Mouse (Mus musculus): ENCODE data around the gene Trim56. TPM values are rescaled to one million over a fixed set of nuclear protein-coding genes. Genes with fewer than 3 reads are reported as not detected.

The Trim56 gene
- polyA plus RNA-seq, 1 experiment from 2014 or later: 7.8 TPM

GRCm38 (mm10) chr5:137074191-137074651 lies 41.8 kb downstream of the Trim56 start:
- Histone ChIP-seq H3K4me2 (replicated peaks) (no peak overlapping the region), H3K36me3 (no peaks in the 10 kb centered on the region), H3K4me1 (peaks cover 33% of the 10 kb centered on the region), H3K27me3 (no peaks in the 10 kb centered on the region), H3K9me3 (replicated peaks) (no peaks in the 10 kb centered on the region), H3K4me3 (replicated peaks) (no peak overlapping the region), H3K9ac (no peak overlapping the region), H3K27ac (replicated peaks) (peak overlapping the region; percentile 31; the same call in 1 of the 2 replicates)
- no peak for ATAC-seq (ENCODE audit: insufficient number of reproducible peaks, low FRiP score, low TSS enrichment, low read depth)
- WGBS: 22% methylated on average over 6 of the region's 6 CpGs

DNA sequence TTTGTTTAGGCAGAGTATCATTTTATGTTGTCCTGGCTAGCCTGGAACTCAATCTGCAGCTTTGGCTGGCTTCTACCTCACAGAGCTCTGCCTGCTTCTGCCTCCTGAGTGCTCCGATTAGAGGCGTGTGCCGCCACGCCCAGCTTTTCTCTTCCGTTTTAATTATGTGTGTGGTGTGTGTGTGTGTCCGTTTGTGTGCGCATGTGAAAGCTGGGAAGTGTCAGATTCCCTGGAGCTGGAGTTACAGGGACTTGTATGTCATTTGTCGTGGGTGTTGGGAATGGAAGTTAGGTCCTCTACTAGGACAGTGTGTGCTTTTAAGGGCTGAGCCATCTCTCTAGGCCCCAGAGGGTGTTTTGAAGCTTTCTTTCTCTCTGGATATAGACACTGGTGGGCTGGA lies 42.9 kb downstream of the Trim56 start:
- Histone ChIP-seq H3K4me1 (peaks cover 26% of the 10 kb centered on the region), H3K36me3 (no peaks in the 10 kb centered on the region), H3K27ac (replicated peaks) (peak overlapping the region; percentile 88; the same call in 1 of the 2 replicates), H3K9ac (no peak overlapping the region), H3K4me3 (replicated peaks) (no peak overlapping the region), H3K27me3 (no peaks in the 10 kb centered on the region), H3K4me2 (replicated peaks) (no peak overlapping the region), H3K9me3 (replicated peaks) (no peaks in the 10 kb centered on the region)
- ATAC-seq (ENCODE audit: insufficient number of reproducible peaks, low FRiP score, low TSS enrichment, low read depth): no peak
- WGBS: 90% methylated on average over 8 of the region's 8 CpGs

DNA sequence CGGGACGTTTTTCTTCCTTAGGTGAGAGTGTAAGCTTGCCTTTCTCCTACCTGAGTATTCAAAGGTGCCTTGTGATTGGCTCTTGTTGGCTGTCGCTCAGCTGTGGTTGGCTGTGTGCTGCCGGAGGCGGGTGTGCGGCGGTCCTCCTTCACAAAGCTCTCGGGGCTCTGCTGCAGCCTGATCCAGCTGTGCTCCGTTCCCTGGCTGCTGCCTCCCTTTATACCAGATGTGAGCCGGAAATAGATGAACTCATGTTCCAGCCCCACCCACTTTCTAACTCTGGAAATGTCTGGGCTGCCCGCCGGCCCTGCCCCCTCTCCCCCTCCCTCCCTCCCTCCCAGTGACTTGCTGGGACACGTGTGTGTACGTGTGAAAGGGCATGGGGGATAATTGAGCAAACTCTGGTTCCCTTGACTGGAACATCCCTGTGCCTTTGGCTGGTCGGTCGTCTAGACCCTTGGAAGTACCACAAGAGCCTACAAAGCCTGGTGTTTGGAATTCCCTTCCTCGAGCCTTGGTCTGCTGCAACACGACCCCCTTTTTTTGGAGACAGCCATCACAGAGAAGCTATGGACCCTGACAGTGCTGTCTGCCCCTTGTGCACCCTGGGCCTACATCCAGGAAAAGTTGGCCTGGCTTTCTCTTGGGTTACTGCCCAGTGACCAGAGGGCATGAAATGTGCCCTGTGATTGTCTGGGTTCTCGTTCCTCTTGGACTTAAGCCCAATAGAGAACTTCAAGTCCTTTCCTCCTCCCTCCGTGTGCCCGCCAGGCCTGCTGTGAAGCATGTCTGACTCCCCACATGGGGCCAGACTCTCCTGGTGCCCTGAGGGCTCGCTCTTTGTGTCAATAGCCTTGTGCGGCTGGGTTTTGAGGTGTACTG lies 43.7 kb downstream of the Trim56 start, which contains the start of gene Serpine1:
Serpine1 (minus strand) TSS at position 190 of the 882 bp plus-strand sequence.
- Histone ChIP-seq H3K4me3 (replicated peaks) (peak within 1 kb of the TSS; percentile 29), H3K27ac (replicated peaks) (peak within 1 kb of the TSS; percentile 88), H3K4me2 (replicated peaks) (peak within 1 kb of the TSS; percentile 50), H3K27me3 (no peaks in the 10 kb centered on the region), H3K36me3 (no peaks in the 10 kb centered on the region), H3K9me3 (replicated peaks) (no peaks in the 10 kb centered on the region), H3K9ac (no peak within 1 kb of the TSS), H3K4me1 (peaks cover 22% of the 10 kb centered on the region)
- ATAC-seq (ENCODE audit: insufficient number of reproducible peaks, low FRiP score, low TSS enrichment, low read depth): peak; percentile 92
- 12% methylated on average over 23 of the region's 23 CpGs for WGBS

DNA sequence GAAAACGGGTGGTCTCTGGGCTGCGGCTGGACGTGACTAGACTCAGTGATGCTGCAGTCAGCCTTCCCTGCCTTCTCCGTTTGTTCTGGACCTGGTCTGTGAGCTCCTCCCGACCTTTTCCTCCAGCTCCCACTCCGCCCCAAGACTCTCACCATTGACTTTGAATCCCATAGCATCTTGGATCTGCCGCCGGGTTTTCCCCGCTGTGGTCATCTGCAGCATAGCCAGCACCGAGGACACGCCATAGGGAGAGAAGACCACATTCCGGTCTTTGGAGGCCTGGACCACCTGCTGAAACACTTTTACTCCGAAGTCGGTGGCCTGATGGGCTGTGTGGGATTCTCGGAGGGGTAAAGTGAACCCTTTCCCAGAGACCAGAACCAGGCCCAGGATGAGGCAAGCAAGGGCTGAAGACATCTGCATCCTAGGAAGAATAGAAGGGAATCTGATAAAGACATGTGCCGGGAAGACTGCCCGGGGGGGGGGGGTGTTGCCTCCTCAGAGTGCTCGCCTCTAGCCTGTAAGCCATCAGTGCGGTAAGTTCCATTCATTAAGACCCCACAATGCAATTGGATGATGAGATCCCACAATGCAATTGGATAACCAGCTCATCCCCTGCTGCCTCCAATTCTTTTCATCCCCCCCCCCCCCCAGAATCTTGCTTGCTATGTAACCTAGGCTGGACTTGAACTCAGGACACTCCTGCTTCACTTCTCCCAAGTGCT lies 45.0 kb downstream of the Trim56 start:
- Histone ChIP-seq H3K4me2 (replicated peaks) (peak overlapping the region; percentile 50; the same call in 1 of the 2 replicates), H3K9ac (no peak overlapping the region)
- 87% methylated on average over 19 of the region's 19 CpGs for WGBS

GRCm38 (mm10) chr5:137068711-137069110 lies 47.3 kb downstream of the Trim56 start:
- Histone ChIP-seq H3K9me3 (replicated peaks) (no peaks in the 10 kb centered on the region), H3K4me3 (replicated peaks) (no peak overlapping the region), H3K36me3 (no peaks in the 10 kb centered on the region), H3K4me2 (replicated peaks) (no peak overlapping the region), H3K9ac (no peak overlapping the region), H3K27me3 (no peaks in the 10 kb centered on the region), H3K4me1 (peaks cover 16% of the 10 kb centered on the region), H3K27ac (replicated peaks) (no peak overlapping the region)
- ATAC-seq (ENCODE audit: insufficient number of reproducible peaks, low FRiP score, low TSS enrichment, low read depth): no peak
- WGBS: 73% methylated on average over 4 of the region's 4 CpGs

More for the DNA sequence above, 45.0 kb downstream of the Trim56 start:
- Histone ChIP-seq H3K4me3 (replicated peaks) (no peak overlapping the region), H3K27ac (replicated peaks) (no peak overlapping the region), H3K36me3 (no peaks in the 10 kb centered on the region), H3K27me3 (no peaks in the 10 kb centered on the region), H3K4me1 (peaks cover 22% of the 10 kb centered on the region), H3K9me3 (replicated peaks) (no peaks in the 10 kb centered on the region)
- no peak for ATAC-seq (ENCODE audit: insufficient number of reproducible peaks, low FRiP score, low TSS enrichment, low read depth)

- ATAC-seq (ENCODE audit: insufficient number of reproducible peaks, low FRiP score, low TSS enrichment, low read depth): no peak
- no peaks in the 10 kb centered on the region for H3K36me3 ChIP-seq
- H3K9me3 ChIP-seq (replicated peaks): no peaks in the 10 kb centered on the region
- H3K4me1 ChIP-seq: no peaks in the 10 kb centered on the region
- H3K4me3 ChIP-seq (replicated peaks): no peak overlapping the region
- no peak overlapping the region for H3K4me2 ChIP-seq (replicated peaks)
- WGBS: 69% methylated on average over 8 of the region's 8 CpGs
- no peaks in the 10 kb centered on the region for H3K27me3 ChIP-seq
- no peak overlapping the region for H3K9ac ChIP-seq
- H3K27ac ChIP-seq (replicated peaks): no peak overlapping the region
Observed at GRCm38 (mm10) chr5:137065923-137066322, 50.1 kb downstream of the Trim56 start.

- Histone ChIP-seq H3K9me3 (replicated peaks) (no peaks in the 10 kb centered on the region), H3K4me1 (no peaks in the 10 kb centered on the region), H3K4me3 (replicated peaks) (no peak overlapping the region), H3K36me3 (no peaks in the 10 kb centered on the region), H3K27ac (replicated peaks) (no peak overlapping the region), H3K4me2 (replicated peaks) (no peak overlapping the region), H3K27me3 (no peaks in the 10 kb centered on the region), H3K9ac (no peak overlapping the region)
- ATAC-seq (ENCODE audit: insufficient number of reproducible peaks, low FRiP score, low TSS enrichment, low read depth): no peak
- 49% methylated on average over 6 of the region's 6 CpGs for WGBS
Observed at GRCm38 (mm10) chr5:137065454-137065853, 50.6 kb downstream of the Trim56 start.

- Histone ChIP-seq H3K36me3 (no peaks in the 10 kb centered on the region), H3K4me1 (no peaks in the 10 kb centered on the region), H3K27me3 (no peaks in the 10 kb centered on the region), H3K4me3 (replicated peaks) (no peak overlapping the region), H3K9ac (no peak overlapping the region), H3K9me3 (replicated peaks) (no peaks in the 10 kb centered on the region), H3K4me2 (replicated peaks) (no peak overlapping the region), H3K27ac (replicated peaks) (no peak overlapping the region)
- ATAC-seq (ENCODE audit: insufficient number of reproducible peaks, low FRiP score, low TSS enrichment, low read depth): no peak
- WGBS: 84% methylated on average over 5 of the region's 5 CpGs
Observed at GRCm38 (mm10) chr5:137062601-137063000, 53.4 kb downstream of the Trim56 start.

GRCm38 (mm10) chr5:137061809-137062481 lies 54.1 kb downstream of the Trim56 start:
- no peak for ATAC-seq (ENCODE audit: insufficient number of reproducible peaks, low FRiP score, low TSS enrichment, low read depth)
- Histone ChIP-seq H3K9me3 (replicated peaks) (no peaks in the 10 kb centered on the region), H3K9ac (no peak overlapping the region), H3K27me3 (no peaks in the 10 kb centered on the region), H3K4me3 (replicated peaks) (no peak overlapping the region), H3K4me1 (no peaks in the 10 kb centered on the region), H3K4me2 (replicated peaks) (no peak overlapping the region), H3K27ac (replicated peaks) (no peak overlapping the region), H3K36me3 (no peaks in the 10 kb centered on the region)
- 25% methylated on average over 10 of the region's 12 CpGs for WGBS
